Mouse (Mus musculus): ENCODE data around the gene Pqlc2. TPM values are rescaled to one million over a fixed set of nuclear protein-coding genes. Genes with fewer than 3 reads are reported as not detected.

The Pqlc2 gene
- total RNA-seq, 4 experiments from 2014 or later: 13.0 to 17.7 (median 16.4) TPM

DNA sequence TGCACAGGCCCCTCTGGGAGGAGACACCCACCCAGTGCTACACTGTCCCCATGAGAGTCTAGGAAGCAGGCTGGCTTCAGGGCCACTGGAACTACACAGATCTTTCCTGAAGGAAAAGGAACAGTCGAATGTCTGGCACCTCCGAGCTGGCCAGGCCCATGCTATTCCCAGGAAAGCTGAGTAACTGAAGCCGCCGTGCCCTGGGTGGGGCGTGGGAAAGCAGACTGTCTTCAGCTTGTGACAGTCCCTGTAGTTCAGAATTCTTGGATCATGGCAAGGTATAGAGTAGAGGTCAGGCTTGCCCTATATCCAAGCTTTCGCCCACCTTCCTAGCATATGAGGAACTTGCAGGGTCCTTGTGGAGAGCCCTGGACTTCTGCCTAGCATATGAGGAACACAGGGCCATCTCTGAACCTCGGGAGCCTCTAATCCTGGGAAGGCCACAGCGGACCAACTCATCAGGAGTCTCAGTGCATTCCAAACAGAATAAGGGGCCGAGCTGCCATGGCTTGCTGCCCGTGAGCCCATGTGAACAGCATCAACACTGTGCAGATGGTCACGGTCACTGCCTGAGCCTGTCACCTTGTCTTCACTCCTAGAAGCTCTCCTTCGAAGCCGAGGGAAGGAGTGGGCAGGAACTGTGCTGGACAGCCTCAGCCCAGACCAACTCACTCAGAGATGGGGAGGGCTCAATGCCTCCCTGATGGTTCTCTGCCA is 44.6 kb downstream of the Pqlc2 start:
- DNase-seq (ENCODE audit: low spot score in 2 of 2): no peak

DNA sequence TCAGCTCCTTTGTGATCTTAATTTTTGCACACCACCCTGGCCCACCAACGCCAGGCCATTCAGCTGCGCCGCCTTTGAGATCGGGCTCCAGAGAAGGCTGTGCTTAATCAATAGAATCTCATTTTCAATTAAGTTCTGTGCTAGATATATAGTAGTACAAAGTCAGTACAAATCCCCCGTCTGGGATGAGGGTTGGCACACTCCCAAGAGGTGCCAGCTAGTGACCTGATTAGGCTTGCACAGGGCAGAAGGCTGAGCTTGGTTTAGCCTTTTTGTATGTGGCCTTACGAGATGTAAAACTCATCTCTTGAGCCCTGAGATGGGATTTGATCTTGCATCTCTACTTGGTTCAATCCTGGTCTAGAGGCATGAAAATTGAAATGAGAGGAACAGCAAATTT is 47.5 kb downstream of the Pqlc2 start:
- DNase-seq (ENCODE audit: low spot score in 2 of 2): no peak

DNA sequence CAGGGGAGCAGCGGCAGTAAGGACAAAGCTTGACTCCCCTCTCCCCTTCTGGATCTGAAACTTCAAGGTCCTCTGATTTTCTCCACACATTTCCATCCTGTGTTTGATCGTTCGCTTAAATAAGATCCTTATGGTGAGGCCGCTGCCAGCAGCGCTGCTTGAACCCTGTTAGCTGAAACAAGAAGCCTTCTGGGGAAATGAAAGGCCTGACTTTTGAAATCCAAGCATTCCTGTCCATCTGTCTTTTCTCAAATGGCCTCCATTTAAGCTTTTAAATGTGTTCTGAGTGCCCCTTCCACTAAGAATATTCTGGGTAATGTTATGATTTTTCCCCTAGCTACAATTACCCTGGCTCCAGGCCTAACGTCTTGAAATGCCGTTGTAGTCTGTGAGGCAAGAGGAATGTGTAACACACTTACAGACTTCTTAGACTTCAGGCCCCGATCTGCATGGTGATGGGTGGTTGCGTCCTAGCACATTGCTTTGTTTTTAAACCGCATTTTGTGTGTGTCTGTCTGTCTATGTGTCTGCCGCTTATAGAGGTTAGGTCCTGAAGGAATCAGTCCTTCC is 51.1 kb downstream of the Pqlc2 start:
- DNase-seq (ENCODE audit: low spot score in 2 of 2): no peak

DNA sequence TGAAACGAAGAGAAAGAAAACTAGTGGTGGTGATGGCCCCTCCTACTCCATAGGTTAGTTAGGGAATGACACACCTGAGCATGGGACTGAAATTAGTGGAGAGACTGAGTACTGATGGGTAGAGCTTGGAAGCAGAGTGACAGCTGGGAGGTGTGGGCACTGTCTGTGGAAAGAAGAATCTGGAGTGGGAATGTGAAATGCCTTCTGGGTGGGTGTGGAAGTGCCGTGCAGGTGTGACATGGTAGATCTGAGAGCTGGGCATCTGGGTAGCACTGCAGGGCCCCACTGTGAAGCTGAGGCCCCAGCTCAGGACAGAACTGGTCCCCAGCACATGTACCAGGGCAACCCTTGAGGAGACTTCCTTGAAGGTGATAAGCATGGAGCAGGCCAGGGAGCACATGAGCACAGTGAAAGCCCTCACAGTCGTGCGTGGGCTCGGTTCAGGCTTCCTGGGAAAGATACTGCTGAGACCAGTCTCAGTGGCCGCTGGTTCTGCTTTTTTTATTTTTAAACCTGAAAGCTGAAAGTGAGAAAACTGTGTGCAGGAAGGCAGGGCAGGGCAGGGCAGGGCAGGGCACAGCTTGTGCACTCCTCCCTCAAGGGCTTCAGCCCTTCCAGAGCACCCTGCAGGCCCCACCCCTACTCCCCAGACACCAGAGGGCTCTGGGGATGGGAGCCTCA is 51.7 kb downstream of the Pqlc2 start:
- no peak for DNase-seq (ENCODE audit: low spot score in 2 of 2)

DNA sequence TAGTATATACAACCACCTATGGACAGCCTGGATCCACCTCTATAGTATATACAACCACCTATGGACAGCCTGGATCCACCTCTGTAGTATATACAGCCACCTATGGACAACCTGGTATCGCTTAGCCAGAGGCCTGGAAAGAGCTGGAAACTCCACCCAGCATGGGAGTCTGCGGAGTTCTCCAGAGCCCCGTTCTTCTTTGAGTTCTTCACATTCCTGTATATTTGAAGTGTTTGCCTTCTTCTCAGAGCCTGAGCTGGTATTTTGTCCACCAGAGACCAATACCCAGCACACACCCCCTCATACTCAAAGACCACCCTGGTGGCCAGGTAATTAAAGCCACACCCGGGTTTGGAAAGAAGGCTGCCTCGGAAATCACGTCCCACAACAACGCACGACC is 53.8 kb downstream of the Pqlc2 start:
- DNase-seq (ENCODE audit: low spot score in 2 of 2): no peak

DNA sequence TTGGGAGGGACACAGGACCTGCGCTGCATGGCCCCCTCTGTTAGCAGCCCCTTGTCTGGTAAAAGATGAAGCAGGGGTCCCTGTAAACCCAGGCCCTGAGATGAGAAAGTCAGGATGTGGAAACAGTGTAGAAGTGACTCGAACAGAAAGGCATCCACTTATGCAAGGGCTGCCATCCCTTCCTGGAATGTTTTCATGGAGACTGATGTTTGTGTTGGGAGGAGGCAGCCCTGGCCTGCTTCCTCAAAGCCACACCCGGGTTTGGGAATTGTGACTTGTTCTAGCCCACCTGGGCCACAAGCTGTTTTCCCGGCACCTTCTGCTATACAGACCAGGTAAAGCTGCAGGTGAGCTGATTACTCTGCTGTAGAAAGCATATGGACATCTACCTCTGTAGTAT is 54.4 kb downstream of the Pqlc2 start:
- DNase-seq (ENCODE audit: low spot score in 2 of 2): no peak

DNA sequence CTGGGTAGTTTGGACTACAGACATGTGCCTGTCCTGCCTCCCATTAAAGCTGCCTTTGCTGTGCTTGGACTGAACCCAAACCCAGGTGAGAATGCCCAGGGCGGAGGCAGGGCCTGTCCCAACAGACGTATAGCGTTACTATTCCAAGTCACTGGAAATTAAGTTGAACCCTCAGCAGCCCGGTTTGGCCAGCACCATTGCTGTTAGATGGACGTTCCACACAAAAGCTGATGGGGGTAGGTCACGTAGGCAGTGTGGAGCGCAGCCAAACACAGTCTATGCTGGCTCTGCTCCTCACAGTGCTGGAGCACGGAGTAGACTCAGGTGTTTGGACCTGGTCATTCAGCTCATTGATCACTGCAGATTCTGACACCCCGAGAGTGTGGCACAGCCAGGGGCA is 57.3 kb downstream of the Pqlc2 start:
- no peak for DNase-seq (ENCODE audit: low spot score in 2 of 2)

DNA sequence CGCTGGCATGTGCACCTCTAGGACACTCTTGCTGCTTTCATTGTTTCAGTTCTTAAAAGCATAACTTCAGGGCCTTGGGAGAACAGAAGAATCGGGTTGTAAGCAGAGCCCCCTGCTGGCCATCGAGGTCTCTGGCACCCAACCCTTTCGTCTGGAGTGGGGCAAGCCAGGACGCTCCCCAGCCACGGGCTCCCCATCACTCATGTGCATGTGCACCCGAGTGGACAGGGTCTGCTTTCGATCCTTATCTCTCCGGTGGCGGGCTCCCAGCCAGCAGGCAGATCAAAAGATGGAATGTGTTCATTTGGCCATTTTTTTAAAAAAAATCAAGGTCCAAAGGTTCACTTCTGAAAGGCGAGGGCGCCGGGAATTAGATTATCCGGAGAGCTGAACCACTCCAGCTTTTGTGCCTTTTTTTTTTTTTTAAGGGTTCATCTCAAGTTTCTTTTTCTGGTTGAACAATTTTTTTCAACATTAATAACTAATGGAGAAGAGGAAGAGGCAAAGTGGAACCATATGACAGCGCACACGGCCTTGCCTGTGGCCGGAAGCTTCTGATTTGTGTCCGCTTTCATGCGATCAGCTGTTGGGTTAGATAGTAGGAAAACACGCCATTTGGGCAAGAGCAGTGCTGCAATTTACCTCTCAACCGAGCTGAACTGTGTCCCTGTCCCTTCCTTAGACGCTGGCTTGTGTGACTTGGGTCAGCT is 58.3 kb downstream of the Pqlc2 start:
- DNase-seq (ENCODE audit: low spot score in 2 of 2): peak; percentile 46 to 68

DNA sequence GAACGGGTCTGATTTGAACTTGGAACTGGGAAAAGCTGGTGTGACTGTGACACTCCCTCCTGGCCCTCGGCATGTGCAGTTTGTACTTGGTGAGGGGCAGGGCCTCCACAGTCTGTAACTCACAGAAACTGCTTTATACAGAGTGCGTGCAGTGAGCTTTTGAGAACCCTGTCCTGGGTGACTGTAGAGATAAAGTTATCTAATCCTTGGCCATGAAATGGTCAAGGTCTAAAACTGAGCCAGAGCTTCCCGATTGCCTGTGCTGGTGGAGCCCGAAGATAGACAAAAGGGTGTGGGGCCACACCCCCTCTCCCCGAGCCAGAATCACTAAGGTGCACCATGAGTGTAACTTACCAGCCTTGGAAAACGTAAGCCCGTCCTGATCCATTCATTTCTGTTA is 59.6 kb downstream of the Pqlc2 start:
- DNase-seq (ENCODE audit: low spot score in 2 of 2): no peak

DNA sequence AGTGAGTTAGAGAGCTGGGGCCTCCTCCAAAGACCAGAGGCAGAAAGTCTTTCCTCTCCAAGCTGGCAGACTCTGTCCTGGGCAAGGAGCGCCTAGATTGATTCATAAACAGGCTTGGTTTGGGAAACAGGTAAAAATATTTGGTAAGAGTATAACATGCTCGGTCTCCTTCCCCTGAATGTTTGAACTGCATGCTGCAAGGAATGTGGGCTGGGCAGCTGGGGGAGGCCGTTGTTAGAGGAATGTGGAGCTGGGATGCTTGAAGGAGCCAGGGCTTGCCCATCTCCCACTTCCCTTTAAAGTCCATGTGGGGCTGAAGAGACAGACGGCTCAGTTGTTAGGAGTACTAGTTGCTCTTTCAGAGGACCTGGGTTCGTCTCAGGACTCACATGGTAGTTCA is 60.5 kb downstream of the Pqlc2 start:
- DNase-seq (ENCODE audit: low spot score in 2 of 2): no peak

DNA sequence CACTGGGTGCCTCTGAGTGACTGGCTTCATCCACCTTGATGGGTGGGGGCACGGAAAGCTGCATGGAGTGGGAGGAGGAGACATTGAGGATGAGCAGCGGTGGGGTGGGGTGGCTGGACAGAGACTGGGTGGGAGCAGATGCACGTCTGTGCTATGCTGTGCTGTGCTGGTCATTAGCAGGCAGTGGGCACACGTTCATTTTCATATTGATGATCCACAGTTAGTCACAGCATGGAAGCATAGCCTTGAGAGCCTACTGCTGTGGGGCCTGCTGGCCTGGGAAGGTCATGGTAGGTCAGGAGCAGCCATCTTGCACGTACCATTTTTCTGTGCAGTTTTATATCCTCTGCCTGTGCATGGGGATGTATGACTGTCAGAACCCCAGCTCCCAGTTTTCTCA is 61.8 kb downstream of the Pqlc2 start:
- no peak for DNase-seq (ENCODE audit: low spot score in 2 of 2)

DNA sequence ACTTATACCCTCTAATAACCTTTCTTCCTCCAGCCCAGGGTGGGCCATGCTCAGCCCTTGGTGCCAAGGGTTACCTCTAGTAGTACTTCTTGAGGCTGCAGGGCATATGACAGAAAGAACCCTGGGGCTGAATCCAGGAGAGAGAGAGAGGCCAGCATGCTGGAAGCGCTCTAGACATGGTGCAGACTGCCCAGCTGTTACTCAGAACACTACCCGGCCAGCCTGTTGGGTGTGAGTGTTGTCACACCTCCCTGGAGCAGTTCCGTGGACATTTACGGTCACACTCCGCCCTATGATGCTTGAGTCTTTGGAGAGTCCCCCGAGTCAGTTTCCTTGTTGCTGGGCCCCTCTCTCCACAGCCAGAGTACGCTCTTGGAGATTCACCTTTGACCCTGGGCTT is 62.5 kb downstream of the Pqlc2 start:
- no peak for DNase-seq (ENCODE audit: low spot score in 2 of 2)

DNA sequence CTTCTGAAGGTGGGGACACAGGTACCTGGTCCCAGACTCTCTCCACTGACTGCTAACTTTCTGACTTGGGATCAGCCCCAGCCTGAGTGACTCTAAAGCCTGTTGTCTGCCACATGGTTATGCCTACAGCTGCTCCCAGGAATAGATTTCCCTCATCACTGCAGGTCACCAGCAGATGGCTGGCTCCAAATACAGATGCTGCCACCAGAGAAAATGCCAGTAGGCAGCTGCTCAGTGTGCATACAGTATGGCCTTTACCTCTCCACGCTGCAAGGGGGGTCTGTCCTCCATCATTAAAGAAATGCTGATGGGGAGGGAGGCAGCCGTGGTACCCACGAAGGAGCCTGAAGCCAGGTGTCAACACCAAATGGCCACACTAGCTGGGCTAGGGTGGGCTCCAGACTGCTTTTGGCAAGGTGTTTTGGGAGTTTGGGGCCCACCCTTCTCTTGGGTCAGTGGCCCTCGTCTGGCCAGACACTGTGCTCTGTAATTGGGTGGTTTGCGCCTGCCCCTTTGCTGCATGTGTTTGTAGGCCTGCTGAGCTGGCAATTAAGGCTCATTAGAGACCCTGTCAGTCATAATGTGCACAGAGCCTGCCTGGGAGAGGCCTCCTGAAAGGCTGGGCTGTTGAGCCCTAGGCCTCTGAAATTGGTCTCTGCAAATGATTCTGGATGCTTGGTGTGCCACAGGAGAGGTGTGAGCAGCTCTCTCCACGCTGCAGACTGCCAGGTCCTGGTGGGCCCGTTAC is 64.2 kb downstream of the Pqlc2 start:
- no peak for DNase-seq (ENCODE audit: low spot score in 2 of 2)

DNA sequence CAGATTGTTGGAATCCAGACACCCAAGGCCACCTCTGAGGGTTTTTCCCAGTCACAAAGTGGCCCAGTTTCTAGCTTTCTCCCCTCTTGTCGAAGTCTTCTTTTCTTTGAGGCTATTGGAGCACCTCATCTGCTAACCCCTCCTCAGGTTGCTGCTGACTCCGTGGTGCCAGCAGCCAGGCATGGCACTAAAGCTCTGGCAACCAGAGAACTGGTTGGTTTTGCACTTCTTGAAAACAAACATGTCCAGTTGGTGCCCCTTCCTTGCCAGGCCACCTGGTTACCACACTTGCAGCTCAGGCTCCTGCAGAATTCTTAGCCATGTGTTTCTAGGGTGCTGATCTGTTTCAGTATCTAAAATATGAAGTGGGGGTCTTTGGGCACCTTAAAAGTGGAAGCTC is 65.0 kb downstream of the Pqlc2 start:
- no peak for DNase-seq (ENCODE audit: low spot score in 2 of 2)

DNA sequence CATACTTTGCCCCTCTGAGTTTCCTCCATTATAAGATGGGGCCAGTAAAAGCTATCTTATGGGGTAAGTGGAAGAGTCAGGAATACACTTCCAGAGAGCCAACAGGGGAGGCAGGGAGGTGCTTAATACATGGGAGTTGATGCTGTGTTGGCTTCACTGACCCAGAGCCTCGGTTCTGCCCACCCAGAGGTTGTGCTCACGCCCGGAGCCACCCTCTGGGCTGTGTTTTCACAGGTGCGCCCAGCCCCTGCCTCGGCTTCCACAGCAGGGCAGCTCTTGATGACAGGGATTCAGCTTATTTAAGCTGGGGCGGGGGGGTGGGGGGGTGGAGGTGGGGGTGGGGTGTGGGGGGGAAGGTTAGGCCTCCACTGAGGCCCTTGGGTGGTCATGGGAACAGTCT is 65.7 kb downstream of the Pqlc2 start:
- DNase-seq (ENCODE audit: low spot score in 2 of 2): no peak

DNA sequence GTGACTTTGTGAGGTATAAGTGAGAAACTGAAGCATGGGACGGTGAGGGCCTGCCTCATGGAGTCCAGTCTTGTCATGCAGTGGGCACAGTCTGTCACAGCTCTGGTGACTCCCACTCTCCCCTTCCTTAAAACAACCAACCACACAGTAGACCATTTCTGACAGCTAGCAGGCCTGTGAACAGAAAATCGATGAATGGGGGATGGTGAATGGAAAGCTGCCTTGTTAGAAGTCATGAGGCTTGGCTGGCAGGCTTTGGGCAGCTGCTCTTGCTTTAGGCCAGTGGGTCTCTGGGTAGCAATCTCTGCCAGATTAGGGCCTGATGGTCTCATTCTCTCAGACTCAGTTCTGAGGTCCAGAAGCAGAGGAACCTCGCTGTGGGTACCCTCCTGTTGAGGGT is 66.3 kb downstream of the Pqlc2 start:
- no peak for DNase-seq (ENCODE audit: low spot score in 2 of 2)

Small RNA genes within 50 kb of the gene (microRNA-seq; reads per million reads assigned to microRNA genes)
- gene Gm24245 (0 reads per million in 2 experiments), gene Gm25732 (0 to 0.32 reads per million in 2 experiments)

Other genes starting within 250 kb of the Pqlc2 start
- 1 to 10 TPM; 7.0 to 8.3 (median 8.0) TPM for gene Htr6, start 235.1 kb downstream of the Pqlc2 start, total RNA-seq (2022)
- 10 to 100 TPM; 72.3 to 84.6 (median 79.2) TPM for gene Nbl1, start 217.7 kb downstream of the Pqlc2 start, total RNA-seq (2022)
- gene Minos1, start 179.6 kb downstream of the Pqlc2 start, total RNA-seq (2022): 100 to 1,000 TPM; 187 to 234 (median 208) TPM
- gene Capzb, start 117.8 kb downstream of the Pqlc2 start, total RNA-seq (2022): 100 to 1,000 TPM; 355 to 394 (median 369) TPM
- 10 to 100 TPM; 25.5 to 34.0 (median 30.5) TPM for gene Akr7a5, start within 50 bp of the Pqlc2 start, total RNA-seq (2022)
- 10 to 100 TPM; 48.6 to 50.9 (median 49.8) TPM for gene Mrto4, start 41.9 kb upstream of the Pqlc2 start, total RNA-seq (2022)
- gene Emc1, start 41.9 kb upstream of the Pqlc2 start, total RNA-seq (2022): 10 to 100 TPM; 87.6 to 97.3 (median 92.2) TPM
- 100 to 1,000 TPM; 155 to 193 (median 170) TPM for gene Ubr4, start 41.9 kb upstream of the Pqlc2 start, total RNA-seq (2022)
- gene Iffo2, start 219.8 kb upstream of the Pqlc2 start, total RNA-seq (2022): 10 to 100 TPM; 16.0 to 18.5 (median 17.7) TPM

Measured in layer of hippocampus, adult 8-10 months (tissue).